In the genomic region with DNA sequence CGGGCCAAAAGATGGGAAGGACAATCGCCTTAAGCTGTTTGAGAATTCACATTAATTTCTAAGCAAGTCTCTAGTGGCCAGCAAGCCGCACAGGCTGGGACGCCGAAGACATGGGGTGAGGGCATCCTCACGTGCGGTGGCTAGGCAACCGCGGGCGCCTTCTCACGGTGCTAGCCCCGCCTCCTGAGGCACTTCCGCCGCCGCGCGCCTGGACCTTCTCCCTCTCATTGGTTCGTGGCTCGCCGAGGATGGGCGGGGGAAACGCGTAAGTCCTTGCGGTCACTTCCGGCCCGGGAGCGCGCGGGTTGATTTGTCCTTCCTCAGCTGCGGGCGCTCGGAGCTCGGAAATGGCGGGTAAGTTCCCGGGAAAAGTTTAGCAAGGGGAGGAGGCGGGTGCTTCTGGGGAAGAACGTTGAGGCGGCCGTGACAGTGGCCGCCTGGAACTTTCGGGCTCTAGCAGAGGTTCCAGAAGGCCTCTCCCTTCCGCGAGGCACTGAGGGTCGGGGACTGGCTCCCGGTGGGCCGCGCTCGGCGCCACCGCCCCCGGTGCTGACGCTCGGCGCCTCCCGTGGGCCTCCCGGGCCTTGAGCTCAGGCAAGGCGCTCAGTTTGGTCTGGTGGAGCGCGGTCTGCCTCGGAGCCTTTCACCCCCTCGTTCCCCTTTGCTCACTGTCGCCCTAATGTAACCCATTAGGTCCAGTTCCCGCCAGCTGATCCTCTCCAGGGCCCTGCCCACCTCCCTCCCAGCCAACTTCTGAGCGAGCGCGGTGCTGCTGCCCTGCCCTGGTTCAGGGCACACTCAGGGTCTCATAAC, we compare ENCODE assay signal across 8 mouse cellular contexts. TPM values are rescaled to one million over a fixed set of nuclear protein-coding genes. Genes with fewer than 3 reads are reported as not detected.
DNase-seq lines count a peak whose midpoint lies in the region; ATAC-seq lines count a peak whose summit lies in the region.

Hat1 (plus strand) TSS at position 8 of the 813 bp plus-strand sequence.

- peak within 1 kb of the TSS; percentile 72 for H3K4me2 ChIP-seq in heart, embryonic 14.5 days (ENCODE audit: low read length)
- H3K4me2 ChIP-seq in liver, embryonic 13.5 days: peak within 1 kb of the TSS; percentile 72
- H3K4me2 ChIP-seq in stomach, embryonic 16.5 days (ENCODE audit: low read depth, low read length): peak within 1 kb of the TSS; percentile 82

- no peak within 1 kb of the TSS for H3K27ac ChIP-seq in brown adipose tissue, adult 24 weeks (replicated peaks; ENCODE audit: low read depth, low read length)
- peak within 1 kb of the TSS; percentile 35 to 85 for H3K27ac ChIP-seq in heart, embryonic 14.5 days (replicated peaks in 1 of 2; ENCODE audit: control insufficient read depth in 1 of 2, insufficient read depth in 1 of 2, low read depth in 2 of 2, low read length in 2 of 2)
- peak within 1 kb of the TSS; percentile 76 for H3K27ac ChIP-seq in liver, embryonic 13.5 days
- peak within 1 kb of the TSS; percentile 72 for H3K27ac ChIP-seq in stomach, embryonic 16.5 days (ENCODE audit: low read length)

- no peaks in the 10 kb centered on the region for H3K9me3 ChIP-seq in heart, embryonic 14.5 days (ENCODE audit: control insufficient read depth, low read length)
- no peaks in the 10 kb centered on the region for H3K9me3 ChIP-seq in liver, embryonic 13.5 days (replicated peaks)
- no peaks in the 10 kb centered on the region for H3K9me3 ChIP-seq in stomach, embryonic 16.5 days (replicated peaks; ENCODE audit: control insufficient read depth, low read length)

- peak within 1 kb of the TSS; percentile 87 for H3K9ac ChIP-seq in heart, embryonic 14.5 days (ENCODE audit: low read length)
- H3K9ac ChIP-seq in liver, embryonic 13.5 days: peak within 1 kb of the TSS; percentile 84
- H3K9ac ChIP-seq in stomach, embryonic 16.5 days (ENCODE audit: low read length): peak within 1 kb of the TSS; percentile 88

- peak; percentile 98 for DNase-seq in CD4-positive, CD25-positive, alpha-beta regulatory T cell, adult 2 months (ENCODE audit: low read depth, low spot score)
- DNase-seq in fat pad, adult 2 months (ENCODE audit: extremely low read depth, low read depth, low spot score): peak; percentile 50
- peak; percentile 96 for DNase-seq in kidney, postnatal 14 days
- peak; percentile 95 for DNase-seq in liver, embryonic 13.5 days
- DNase-seq in neural tube, embryonic 10.5 days (ENCODE audit: extremely low spot score, low spot score): peak; percentile 97

- no peaks in the 10 kb centered on the region for H3K27me3 ChIP-seq in heart, embryonic 14.5 days (ENCODE audit: control insufficient read depth, insufficient read depth, low read length)
- H3K27me3 ChIP-seq in liver, embryonic 13.5 days: no peaks in the 10 kb centered on the region
- no peaks in the 10 kb centered on the region for H3K27me3 ChIP-seq in stomach, embryonic 16.5 days (ENCODE audit: control insufficient read depth, insufficient read depth, low read length)

- peaks cover 2% of the 10 kb centered on the region; the same call in 1 of the 2 replicates for H3K4me1 ChIP-seq in brown adipose tissue, adult 24 weeks (ENCODE audit: control insufficient read depth, insufficient read depth, insufficient read length, low read length)
- 0 out of 4 replicates have a peak, but pooled peaks cover 0 to 3% of the 10 kb centered on the region in 2 experiments for H3K4me1 ChIP-seq in heart, embryonic 14.5 days (ENCODE audit: control insufficient read depth in 2 of 2, insufficient read depth in 2 of 2, low read length in 2 of 2)
- peaks cover 18% of the 10 kb centered on the region for H3K4me1 ChIP-seq in liver, embryonic 13.5 days (replicated peaks)
- peaks cover 4% of the 10 kb centered on the region; the same call in 1 of the 2 replicates for H3K4me1 ChIP-seq in stomach, embryonic 16.5 days (ENCODE audit: control insufficient read depth, insufficient read depth, low read length)

- peaks cover 16% of the 10 kb centered on the region for H3K36me3 ChIP-seq in heart, embryonic 14.5 days (ENCODE audit: control insufficient read depth, insufficient read depth, low read length)
- peaks cover 32% of the 10 kb centered on the region for H3K36me3 ChIP-seq in liver, embryonic 13.5 days
- H3K36me3 ChIP-seq in stomach, embryonic 16.5 days (ENCODE audit: control insufficient read depth, insufficient read depth, low read length): peaks cover 5% of the 10 kb centered on the region; the same call in 1 of the 2 replicates

- peak; percentile 97 for ATAC-seq in heart, embryonic 14.5 days (ENCODE audit: insufficient number of reproducible peaks, insufficient read depth, low FRiP score, low read depth)
- ATAC-seq in liver, embryonic 13.5 days (ENCODE audit: low read depth): peak; percentile 97
- ATAC-seq in stomach, embryonic 16.5 days (ENCODE audit: insufficient read depth, low FRiP score): peak; percentile 99

- under 1% methylated on average over 66 of the region's 66 CpGs for WGBS in heart, embryonic 14.5 days
- WGBS in liver, embryonic 13.5 days (ENCODE audit: insufficient replicate concordance): under 1% methylated on average over 66 of the region's 66 CpGs
- under 1% methylated on average over 64 of the region's 66 CpGs for WGBS in stomach, embryonic 16.5 days

- peak within 1 kb of the TSS; percentile 79 for H3K4me3 ChIP-seq in brown adipose tissue, adult 24 weeks (ENCODE audit: insufficient read depth, low read depth, low read length)
- H3K4me3 ChIP-seq in heart, embryonic 14.5 days (ENCODE audit: control insufficient read depth in 1 of 2, insufficient read depth in 1 of 2, low read depth in 1 of 2, low read length in 2 of 2): peak within 1 kb of the TSS; percentile 81 to 84
- peak within 1 kb of the TSS; percentile 83 for H3K4me3 ChIP-seq in liver, embryonic 13.5 days (replicated peaks)
- peak within 1 kb of the TSS; percentile 94 for H3K4me3 ChIP-seq in stomach, embryonic 16.5 days (replicated peaks; ENCODE audit: low read length)

RNA-seq across cellular contexts. Expression of gene Hat1, which starts in this region (rescaled TPM):
- polyA plus RNA-seq in brown adipose tissue, adult 24 weeks (2012; ENCODE audit: insufficient read depth, insufficient read length, missing spikeins): 15.5 and 16.6 TPM in 2 replicates
- polyA plus RNA-seq in heart, embryonic 14.5 days (2014; fragmentation: Nextera tagmentation; extraction: Ambion mirVana): 107 TPM in 2 replicates
- polyA plus RNA-seq in liver, embryonic 13.5 days (2015; fragmentation: Nextera tagmentation; extraction: Ambion mirVana): 164 and 193 TPM in 2 replicates
- 98.1 and 108 TPM in 2 replicates for polyA plus RNA-seq in stomach, embryonic 16.5 days (2015; fragmentation: Nextera tagmentation; extraction: Ambion mirVana)
